Mouse (Mus musculus): Measurements from ENCODE around the gene Agfg2. TPM values are rescaled to one million over a fixed set of nuclear protein-coding genes. Genes with fewer than 3 reads are reported as not detected.

Gene Agfg2
- total and polyA plus RNA-seq, 2 experiments from 2014 or later: 15.5 to 28.8 TPM

- Histone ChIP-seq H3K9me3 (replicated peaks; ENCODE audit: control insufficient read depth, low read length) (no peaks in the 10 kb centered on the region), H3K27ac (ENCODE audit: low read depth) (peak overlapping the region; percentile 88), H3K4me3 (ENCODE audit: low read depth, low read length) (peak overlapping the region; percentile 79; the same call in 1 of the 2 replicates), H3K27me3 (ENCODE audit: control insufficient read depth, insufficient read depth, low read length) (no peaks in the 10 kb centered on the region), H3K4me1 (ENCODE audit: control insufficient read depth, insufficient read depth) (peaks cover 23% of the 10 kb centered on the region), H3K9ac (replicated peaks; ENCODE audit: low read depth, low read length) (peak overlapping the region; percentile 70; the same call in 1 of the 2 replicates), H3K4me2 (ENCODE audit: low read depth, low read length) (peak overlapping the region; percentile 92; the same call in 1 of the 2 replicates), H3K36me3 (replicated peaks; ENCODE audit: control insufficient read depth, insufficient read depth, low read length) (peaks cover 38% of the 10 kb centered on the region)
- no peak for TF ChIP-seq CTCF (IDR thresholded peaks at IDR 0.05; ENCODE audit: low read depth)
- TF ChIP-seq EP300 (IDR thresholded peaks at IDR 0.05; ENCODE audit: low read depth): no peak
- WGBS: 39% methylated on average over 4 of the region's 4 CpGs
- DNase-seq (ENCODE audit: low spot score): no peak
- ATAC-seq (ENCODE audit: insufficient read depth, low read depth): no peak
These were observed 52.9 kb downstream of the Agfg2 start for GRCm38 (mm10) chr5:137631591-137631990.

- no peak for DNase-seq (ENCODE audit: low spot score)
- H3K9ac ChIP-seq (replicated peaks; ENCODE audit: low read depth, low read length): peak overlapping the region; percentile 70; the same call in 1 of the 2 replicates
- TF ChIP-seq EP300 (IDR thresholded peaks at IDR 0.05; ENCODE audit: low read depth): no peak
- peak overlapping the region; percentile 88 for H3K27ac ChIP-seq (ENCODE audit: low read depth)
- H3K36me3 ChIP-seq (replicated peaks; ENCODE audit: control insufficient read depth, insufficient read depth, low read length): peaks cover 34% of the 10 kb centered on the region
- peak overlapping the region; percentile 92 for H3K4me2 ChIP-seq (ENCODE audit: low read depth, low read length)
- no peaks in the 10 kb centered on the region for H3K9me3 ChIP-seq (replicated peaks; ENCODE audit: control insufficient read depth, low read length)
- 47% methylated on average over 9 of the region's 9 CpGs for WGBS
- peak overlapping the region; percentile 79 for H3K4me3 ChIP-seq (ENCODE audit: low read depth, low read length)
- no peaks in the 10 kb centered on the region for H3K27me3 ChIP-seq (ENCODE audit: control insufficient read depth, insufficient read depth, low read length)
- no peak for ATAC-seq (ENCODE audit: insufficient read depth, low read depth)
- peaks cover 23% of the 10 kb centered on the region for H3K4me1 ChIP-seq (ENCODE audit: control insufficient read depth, insufficient read depth)
These were observed 53.4 kb downstream of the Agfg2 start for GRCm38 (mm10) chr5:137631171-137631570.

GRCm38 (mm10) chr5:137630602-137631001 is 53.9 kb downstream of the Agfg2 start:
- peaks cover 28% of the 10 kb centered on the region for H3K36me3 ChIP-seq (replicated peaks; ENCODE audit: control insufficient read depth, insufficient read depth, low read length)
- peaks cover 23% of the 10 kb centered on the region for H3K4me1 ChIP-seq (ENCODE audit: control insufficient read depth, insufficient read depth)
- no peaks in the 10 kb centered on the region for H3K9me3 ChIP-seq (replicated peaks; ENCODE audit: control insufficient read depth, low read length)
- H3K27me3 ChIP-seq (ENCODE audit: control insufficient read depth, insufficient read depth, low read length): no peaks in the 10 kb centered on the region
- H3K4me3 ChIP-seq (ENCODE audit: low read depth, low read length): peak overlapping the region; percentile 79
- 51% methylated on average over 3 of the region's 3 CpGs for WGBS
- H3K9ac ChIP-seq (replicated peaks; ENCODE audit: low read depth, low read length): peak overlapping the region; percentile 70; the same call in 1 of the 2 replicates
- H3K27ac ChIP-seq (ENCODE audit: low read depth): peak overlapping the region; percentile 88
- ATAC-seq (ENCODE audit: insufficient read depth, low read depth): no peak
- peak overlapping the region; percentile 92 for H3K4me2 ChIP-seq (ENCODE audit: low read depth, low read length)
- DNase-seq (ENCODE audit: low spot score): no peak
- TF ChIP-seq EP300 (IDR thresholded peaks at IDR 0.05; ENCODE audit: low read depth) (no peak), CTCF (IDR thresholded peaks at IDR 0.05; ENCODE audit: low read depth) (no peak)

- TF ChIP-seq CTCF (IDR thresholded peaks at IDR 0.05; ENCODE audit: low read depth) (no peak), EP300 (IDR thresholded peaks at IDR 0.05; ENCODE audit: low read depth) (no peak)
- Histone ChIP-seq H3K36me3 (replicated peaks; ENCODE audit: control insufficient read depth, insufficient read depth, low read length) (peaks cover 22% of the 10 kb centered on the region), H3K4me2 (ENCODE audit: low read depth, low read length) (peak overlapping the region; percentile 92), H3K9ac (replicated peaks; ENCODE audit: low read depth, low read length) (peak overlapping the region; percentile 70), H3K27me3 (ENCODE audit: control insufficient read depth, insufficient read depth, low read length) (no peaks in the 10 kb centered on the region), H3K27ac (ENCODE audit: low read depth) (peak overlapping the region; percentile 88), H3K4me1 (ENCODE audit: control insufficient read depth, insufficient read depth) (peaks cover 23% of the 10 kb centered on the region), H3K4me3 (ENCODE audit: low read depth, low read length) (peak overlapping the region; percentile 79), H3K9me3 (replicated peaks; ENCODE audit: control insufficient read depth, low read length) (no peaks in the 10 kb centered on the region)
- 18% methylated on average over 6 of the region's 6 CpGs for WGBS
- DNase-seq (ENCODE audit: low spot score) (no peak), ATAC-seq (ENCODE audit: insufficient read depth, low read depth) (no peak)
These were observed 54.5 kb downstream of the Agfg2 start for GRCm38 (mm10) chr5:137629906-137630545.

GRCm38 (mm10) chr5:137629306-137629721 is 55.2 kb downstream of the Agfg2 start:
- DNase-seq (ENCODE audit: low spot score) (no peak), ATAC-seq (ENCODE audit: insufficient read depth, low read depth) (peak; percentile 3; the same call in 1 of the 2 replicates)
- Histone ChIP-seq H3K4me3 (ENCODE audit: low read depth, low read length) (peak overlapping the region; percentile 79), H3K27ac (ENCODE audit: low read depth) (peak overlapping the region; percentile 88), H3K9me3 (replicated peaks; ENCODE audit: control insufficient read depth, low read length) (no peaks in the 10 kb centered on the region), H3K36me3 (replicated peaks; ENCODE audit: control insufficient read depth, insufficient read depth, low read length) (peaks cover 20% of the 10 kb centered on the region), H3K4me1 (ENCODE audit: control insufficient read depth, insufficient read depth) (peaks cover 23% of the 10 kb centered on the region), H3K4me2 (ENCODE audit: low read depth, low read length) (peak overlapping the region; percentile 92), H3K27me3 (ENCODE audit: control insufficient read depth, insufficient read depth, low read length) (no peaks in the 10 kb centered on the region), H3K9ac (replicated peaks; ENCODE audit: low read depth, low read length) (peak overlapping the region; percentile 70)
- TF ChIP-seq EP300 (IDR thresholded peaks at IDR 0.05; ENCODE audit: low read depth) (no peak), CTCF (IDR thresholded peaks at IDR 0.05; ENCODE audit: low read depth) (no peak)
- under 1% methylated on average over 21 of the region's 23 CpGs for WGBS
